In genomic region chr8:119801168-119801567, GRCm38 (mm10) we compare ENCODE assay signal across 12 mouse cellular contexts. TPM values are rescaled to one million over a fixed set of nuclear protein-coding genes. Genes with fewer than 3 reads are reported as not detected.
DNase-seq lines count a peak whose midpoint lies in the region; ATAC-seq and TF ChIP-seq lines count a peak whose summit lies in the region.
"Had no signal": no experiment of that assay in that cellular context is flagged by ENCODE, and none has a peak within 500 bp of the region (broad histone marks: within the 10 kb centered on the region; RNA-seq: fewer than 3 reads in every experiment).

No protein-coding gene starts in this region.

- no peak overlapping the region for H3K4me2 ChIP-seq in hindbrain, embryonic 11.5 days (replicated peaks; ENCODE audit: low read depth, low read length)
- no peak overlapping the region for H3K4me2 ChIP-seq in midbrain, postnatal 0 days (ENCODE audit: low read depth, low read length, poor library complexity, severe bottlenecking)
- H3K4me2 ChIP-seq: embryonic facial prominence, embryonic 13.5 days had no signal

- 11% methylated on average over 4 of the region's 4 CpGs for WGBS in hindbrain, embryonic 11.5 days
- 9% methylated on average over 4 of the region's 4 CpGs for WGBS in midbrain, postnatal 0 days

- 0 out of 2 replicates have a peak, but pooled peaks have one; percentile 14 for ATAC-seq in hindbrain, embryonic 11.5 days (ENCODE audit: low FRiP score)
- ATAC-seq in midbrain, postnatal 0 days (ENCODE audit: low FRiP score) = no peak
- no peak for ATAC-seq in monocyte, adult 5-6 weeks (replicated peaks; ENCODE audit: insufficient number of reproducible peaks, low FRiP score, low TSS enrichment, poor library complexity, severe bottlenecking)

- no peak overlapping the region for H3K9ac ChIP-seq in hindbrain, embryonic 11.5 days (ENCODE audit: low read depth, low read length)
- no peak overlapping the region for H3K9ac ChIP-seq in midbrain, postnatal 0 days (replicated peaks; ENCODE audit: low read length, poor library complexity, severe bottlenecking)
- H3K9ac ChIP-seq: embryonic facial prominence, embryonic 13.5 days; liver, embryonic 14.5 days had no signal

- peaks cover 4% of the 10 kb centered on the region for H3K4me1 ChIP-seq in hindbrain, embryonic 11.5 days (replicated peaks; ENCODE audit: control insufficient read depth, insufficient read depth, low read length)
- H3K4me1 ChIP-seq in midbrain, postnatal 0 days (ENCODE audit: insufficient read depth, low read length) = peaks cover 20% of the 10 kb centered on the region

- no peaks in the 10 kb centered on the region for H3K27me3 ChIP-seq in hindbrain, embryonic 11.5 days (ENCODE audit: control insufficient read depth, insufficient read depth, low read length)
- no peaks in the 10 kb centered on the region for H3K27me3 ChIP-seq in midbrain, postnatal 0 days (ENCODE audit: insufficient read depth, low read length)
- H3K27me3 ChIP-seq: embryonic facial prominence, embryonic 13.5 days had no signal

- H3K4me3 ChIP-seq in hindbrain, embryonic 11.5 days (ENCODE audit: low read depth, low read length) = no peak overlapping the region
- H3K4me3 ChIP-seq in midbrain, postnatal 0 days (ENCODE audit: low read depth, low read length) = no peak overlapping the region
- H3K4me3 ChIP-seq: embryonic facial prominence, embryonic 13.5 days had no signal

- no peaks in the 10 kb centered on the region for H3K9me3 ChIP-seq in hindbrain, embryonic 11.5 days (ENCODE audit: control insufficient read depth, low read length)
- no peaks in the 10 kb centered on the region for H3K9me3 ChIP-seq in midbrain, postnatal 0 days (ENCODE audit: low read length)
- H3K9me3 ChIP-seq: embryonic facial prominence, embryonic 13.5 days had no signal

- DNase-seq in 3T3-L1 (ENCODE audit: low read depth, low spot score) (peak; percentile 75), NIH3T3 (ENCODE audit: low read depth) (peak; percentile 81)
- DNase-seq in hindbrain, embryonic 11.5 days (ENCODE audit: low spot score) = peak; percentile 57
- DNase-seq in midbrain, postnatal 0 days (ENCODE audit: low spot score) = peak; percentile 74
- DNase-seq in kidney, postnatal 4 days = no peak
- no peak for DNase-seq in spleen, adult 18-20 months
- DNase-seq in spleen, postnatal 14 days (ENCODE audit: low spot score in 2 of 2) = no peak
- DNase-seq: gastrocnemius, postnatal 14 days; heart, postnatal 36 days had no signal

- TF ChIP-seq CTCF in midbrain, postnatal 0 days (IDR thresholded peaks at IDR 0.05) = no peak

- no peaks in the 10 kb centered on the region for H3K36me3 ChIP-seq in hindbrain, embryonic 11.5 days (ENCODE audit: control insufficient read depth, insufficient read depth, low read length)
- no peaks in the 10 kb centered on the region for H3K36me3 ChIP-seq in midbrain, postnatal 0 days (ENCODE audit: insufficient read depth, low read length)
- H3K36me3 ChIP-seq: embryonic facial prominence, embryonic 13.5 days had no signal

- H3K27ac ChIP-seq in hindbrain, embryonic 11.5 days (ENCODE audit: low read depth, low read length) = no peak overlapping the region; the same call in 1 of the 2 replicates
- H3K27ac ChIP-seq in midbrain, postnatal 0 days (ENCODE audit: low read depth, low read length) = peak overlapping the region; percentile 62
- H3K27ac ChIP-seq: embryonic facial prominence, embryonic 13.5 days; liver, embryonic 14.5 days had no signal

RNA-seq across cellular contexts. Expression of gene Tldc1, which starts 23.0 kb away (rescaled TPM):
- polyA plus RNA-seq in hindbrain, embryonic 11.5 days (2014; fragmentation: Nextera tagmentation; extraction: Ambion mirVana) = 7.8 and 8.5 TPM in 2 replicates
- 18.5 and 20.4 TPM in 2 replicates for total RNA-seq in midbrain, postnatal 0 days (2014; rRNA removed)
- polyA plus RNA-seq in midbrain, postnatal 0 days (2015; fragmentation: Nextera tagmentation; extraction: Ambion mirVana) = 6.7 and 7.4 TPM in 2 replicates
- 2.2 to 8.0 TPM (median 3.8 TPM) in 3 replicates for total RNA-seq in monocyte, adult 5-6 weeks (2017)

RNA-seq across cellular contexts. Expression of gene Cotl1, which starts 39.2 kb away (rescaled TPM):
- 458 and 496 TPM in 2 replicates for polyA plus RNA-seq in hindbrain, embryonic 11.5 days (2014; fragmentation: Nextera tagmentation; extraction: Ambion mirVana)
- 223 and 238 TPM in 2 replicates for total RNA-seq in midbrain, postnatal 0 days (2014; rRNA removed)
- polyA plus RNA-seq in midbrain, postnatal 0 days (2015; fragmentation: Nextera tagmentation; extraction: Ambion mirVana) = 112 and 119 TPM in 2 replicates
- 289 to 324 TPM (median 310 TPM) in 3 replicates for total RNA-seq in monocyte, adult 5-6 weeks (2017)

Comparison
In these comparisons a context has a peak if more than half of its experiments do, and no peak if none do; other contexts are left out.
1. DNase-seq: peak in 3T3-L1 (single experiment), NIH3T3 (single experiment), hindbrain, embryonic 11.5 days (single experiment) and midbrain, postnatal 0 days (single experiment); none in kidney, postnatal 4 days (0 of 2), spleen, adult 18-20 months (0 of 2) and spleen, postnatal 14 days (0 of 2).